Mouse (Mus musculus): Measurements from ENCODE around the gene Psme4. TPM values are rescaled to one million over a fixed set of nuclear protein-coding genes. Genes with fewer than 3 reads are reported as not detected.

Gene Psme4
- polyA plus RNA-seq, 1 experiment from 2014 or later, result 34.2 TPM

- H3K36me3 ChIP-seq (ENCODE audit: control insufficient read depth, insufficient read depth, low read length), result no peaks in the 10 kb centered on the region
- DNase-seq (ENCODE audit: low spot score) (no peak), ATAC-seq (ENCODE audit: insufficient read depth, low FRiP score, low TSS enrichment) (no peak)
- no peaks in the 10 kb centered on the region for H3K4me1 ChIP-seq (ENCODE audit: control insufficient read depth, insufficient read depth, low read length)
- WGBS, result 93% methylated on average over 1 of the region's 1 CpGs
- H3K9me3 ChIP-seq (ENCODE audit: control insufficient read depth, low read length), result no peaks in the 10 kb centered on the region
- no peak overlapping the region for H3K4me3 ChIP-seq (ENCODE audit: low read depth, low read length)
- no peak overlapping the region for H3K27ac ChIP-seq (ENCODE audit: low read depth, low read length)
- no peaks in the 10 kb centered on the region for H3K27me3 ChIP-seq (ENCODE audit: control insufficient read depth, insufficient read depth, low read length)
- no peak overlapping the region for H3K4me2 ChIP-seq (ENCODE audit: low read depth)
- no peak overlapping the region for H3K9ac ChIP-seq (ENCODE audit: low read length)
These were observed 124.7 kb downstream of the Psme4 start for GRCm38 (mm10) chr11:30896201-30896600.

- H3K27ac ChIP-seq (ENCODE audit: low read depth, low read length), result no peak overlapping the region
- H3K9ac ChIP-seq (ENCODE audit: low read length), result no peak overlapping the region
- no peaks in the 10 kb centered on the region for H3K27me3 ChIP-seq (ENCODE audit: control insufficient read depth, insufficient read depth, low read length)
- H3K4me2 ChIP-seq (ENCODE audit: low read depth), result no peak overlapping the region
- no peaks in the 10 kb centered on the region for H3K36me3 ChIP-seq (ENCODE audit: control insufficient read depth, insufficient read depth, low read length)
- H3K9me3 ChIP-seq (ENCODE audit: control insufficient read depth, low read length), result no peaks in the 10 kb centered on the region
- no peak for ATAC-seq (ENCODE audit: insufficient read depth, low FRiP score, low TSS enrichment)
- no peak for DNase-seq (ENCODE audit: low spot score)
- H3K4me3 ChIP-seq (ENCODE audit: low read depth, low read length), result no peak overlapping the region
- H3K4me1 ChIP-seq (ENCODE audit: control insufficient read depth, insufficient read depth, low read length), result no peaks in the 10 kb centered on the region
These were observed 127.8 kb downstream of the Psme4 start for GRCm38 (mm10) chr11:30899312-30899711.

DNA sequence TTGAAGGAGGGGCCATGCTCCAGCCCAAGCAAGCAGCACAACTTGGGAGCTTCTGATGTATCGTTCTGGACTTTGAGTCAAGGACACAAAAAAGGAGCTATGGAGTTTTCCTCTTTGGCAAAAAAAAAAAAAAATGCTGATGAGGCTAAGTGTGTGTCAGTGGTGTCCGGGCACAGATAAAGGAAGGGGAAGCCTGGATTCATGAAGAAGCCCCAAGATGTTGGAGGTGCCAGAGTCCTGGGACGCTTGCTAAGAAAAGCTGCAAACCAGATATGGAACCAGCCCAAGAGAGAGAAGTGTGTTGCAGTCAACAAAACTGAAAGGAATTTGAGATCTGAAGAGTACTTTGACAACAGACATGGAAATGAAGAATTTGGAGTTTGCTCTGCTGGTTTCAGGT is 140.8 kb downstream of the Psme4 start:
- Histone ChIP-seq H3K36me3 (ENCODE audit: control insufficient read depth, insufficient read depth, low read length) (no peaks in the 10 kb centered on the region), H3K4me2 (ENCODE audit: low read depth) (no peak overlapping the region), H3K9ac (ENCODE audit: low read length) (no peak overlapping the region), H3K27ac (ENCODE audit: low read depth, low read length) (no peak overlapping the region), H3K4me1 (ENCODE audit: control insufficient read depth, insufficient read depth, low read length) (no peaks in the 10 kb centered on the region), H3K27me3 (ENCODE audit: control insufficient read depth, insufficient read depth, low read length) (no peaks in the 10 kb centered on the region), H3K9me3 (ENCODE audit: control insufficient read depth, low read length) (no peaks in the 10 kb centered on the region), H3K4me3 (ENCODE audit: low read depth, low read length) (no peak overlapping the region)
- DNase-seq (ENCODE audit: low spot score) (no peak), ATAC-seq (ENCODE audit: insufficient read depth, low FRiP score, low TSS enrichment) (no peak)
- WGBS, result 88% methylated on average over 3 of the region's 3 CpGs

DNA sequence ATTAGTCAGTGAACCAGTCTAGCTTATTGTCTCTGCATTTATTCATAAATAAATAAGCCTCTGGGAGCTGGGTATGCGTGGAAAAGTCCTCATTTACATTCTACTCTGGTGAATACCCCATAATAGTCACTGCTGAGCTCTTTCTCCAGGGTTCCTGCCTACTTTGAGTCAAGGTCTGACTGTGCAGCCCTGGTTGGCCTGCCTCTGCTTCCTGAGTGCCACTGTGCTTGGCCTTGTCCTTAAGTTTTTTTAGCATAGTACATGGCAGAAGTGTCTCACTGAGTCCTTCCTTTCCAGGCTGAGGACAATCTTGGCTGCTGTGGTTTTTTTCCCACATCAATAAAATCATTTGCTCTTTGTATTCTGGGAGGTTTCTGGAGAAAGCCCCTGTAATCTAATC is 149.1 kb downstream of the Psme4 start:
- H3K36me3 ChIP-seq (ENCODE audit: control insufficient read depth, insufficient read depth, low read length), result no peaks in the 10 kb centered on the region
- WGBS, result 83% methylated on average over 1 of the region's 1 CpGs
- no peak overlapping the region for H3K4me3 ChIP-seq (ENCODE audit: low read depth, low read length)
- no peak overlapping the region for H3K27ac ChIP-seq (ENCODE audit: low read depth, low read length)
- no peak overlapping the region for H3K9ac ChIP-seq (ENCODE audit: low read length)
- H3K9me3 ChIP-seq (ENCODE audit: control insufficient read depth, low read length), result no peaks in the 10 kb centered on the region
- DNase-seq (ENCODE audit: low spot score) (no peak), ATAC-seq (ENCODE audit: insufficient read depth, low FRiP score, low TSS enrichment) (no peak)
- no peaks in the 10 kb centered on the region for H3K27me3 ChIP-seq (ENCODE audit: control insufficient read depth, insufficient read depth, low read length)
- H3K4me2 ChIP-seq (ENCODE audit: low read depth), result no peak overlapping the region
- no peaks in the 10 kb centered on the region for H3K4me1 ChIP-seq (ENCODE audit: control insufficient read depth, insufficient read depth, low read length)

DNA sequence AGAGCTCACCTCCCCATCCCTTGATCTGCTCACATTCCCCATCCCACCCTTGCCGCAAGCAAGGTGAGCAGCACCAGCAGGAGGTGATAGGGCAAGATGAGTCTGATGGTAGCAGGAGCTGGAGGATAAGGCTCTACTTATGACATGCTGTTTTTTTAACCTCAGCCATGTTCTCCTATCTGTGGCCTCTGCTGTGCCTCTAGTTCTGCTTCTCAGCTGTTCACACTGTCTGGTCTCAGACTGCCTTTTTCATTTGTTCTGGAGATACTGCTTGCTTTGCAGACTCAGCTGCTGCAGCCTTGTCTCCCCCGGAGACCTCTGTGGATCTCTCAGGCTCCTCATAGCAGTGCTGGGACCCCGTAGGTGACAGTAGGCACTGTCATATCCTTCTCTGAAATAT is 151.8 kb downstream of the Psme4 start:
- no peak overlapping the region for H3K9ac ChIP-seq (ENCODE audit: low read length)
- H3K27ac ChIP-seq (ENCODE audit: low read depth, low read length), result no peak overlapping the region
- H3K36me3 ChIP-seq (ENCODE audit: control insufficient read depth, insufficient read depth, low read length), result no peaks in the 10 kb centered on the region
- no peaks in the 10 kb centered on the region for H3K9me3 ChIP-seq (ENCODE audit: control insufficient read depth, low read length)
- ATAC-seq (ENCODE audit: insufficient read depth, low FRiP score, low TSS enrichment) (no peak), DNase-seq (ENCODE audit: low spot score) (no peak)
- WGBS, result 97% methylated on average over 3 of the region's 3 CpGs
- H3K27me3 ChIP-seq (ENCODE audit: control insufficient read depth, insufficient read depth, low read length), result no peaks in the 10 kb centered on the region
- no peaks in the 10 kb centered on the region for H3K4me1 ChIP-seq (ENCODE audit: control insufficient read depth, insufficient read depth, low read length)
- H3K4me3 ChIP-seq (ENCODE audit: low read depth, low read length), result no peak overlapping the region
- H3K4me2 ChIP-seq (ENCODE audit: low read depth), result no peak overlapping the region

- DNase-seq (ENCODE audit: low spot score) (no peak), ATAC-seq (ENCODE audit: insufficient read depth, low FRiP score, low TSS enrichment) (no peak)
- Histone ChIP-seq H3K9ac (ENCODE audit: low read length) (no peak overlapping the region), H3K27me3 (ENCODE audit: control insufficient read depth, insufficient read depth, low read length) (no peaks in the 10 kb centered on the region), H3K9me3 (ENCODE audit: control insufficient read depth, low read length) (no peaks in the 10 kb centered on the region), H3K27ac (ENCODE audit: low read depth, low read length) (no peak overlapping the region), H3K36me3 (ENCODE audit: control insufficient read depth, insufficient read depth, low read length) (no peaks in the 10 kb centered on the region), H3K4me3 (ENCODE audit: low read depth, low read length) (no peak overlapping the region), H3K4me1 (ENCODE audit: control insufficient read depth, insufficient read depth, low read length) (no peaks in the 10 kb centered on the region), H3K4me2 (ENCODE audit: low read depth) (no peak overlapping the region)
These were observed 156.6 kb downstream of the Psme4 start for GRCm38 (mm10) chr11:30928079-30928478.

- Histone ChIP-seq H3K27me3 (ENCODE audit: control insufficient read depth, insufficient read depth, low read length) (no peaks in the 10 kb centered on the region), H3K9ac (ENCODE audit: low read length) (no peak overlapping the region), H3K4me1 (ENCODE audit: control insufficient read depth, insufficient read depth, low read length) (no peaks in the 10 kb centered on the region), H3K27ac (ENCODE audit: low read depth, low read length) (no peak overlapping the region), H3K4me3 (ENCODE audit: low read depth, low read length) (no peak overlapping the region), H3K4me2 (ENCODE audit: low read depth) (no peak overlapping the region), H3K36me3 (ENCODE audit: control insufficient read depth, insufficient read depth, low read length) (no peaks in the 10 kb centered on the region), H3K9me3 (ENCODE audit: control insufficient read depth, low read length) (no peaks in the 10 kb centered on the region)
- no peak for ATAC-seq (ENCODE audit: insufficient read depth, low FRiP score, low TSS enrichment)
- WGBS, result 100% methylated on average over 1 of the region's 1 CpGs
- DNase-seq (ENCODE audit: low spot score), result no peak
These were observed 157.0 kb downstream of the Psme4 start for GRCm38 (mm10) chr11:30928498-30928897.

Other genes with a start within 250 kb of the Psme4 start
- 15.8 and 16.5 TPM in 2 replicates for gene Acyp2, start 122.1 kb upstream of the Psme4 start, polyA plus RNA-seq (2014; fragmentation: Nextera tagmentation; extraction: Ambion mirVana)
- 0.78 and 0.89 TPM in 2 replicates for gene Gpr75, start 113.6 kb downstream of the Psme4 start, polyA plus RNA-seq (2014; fragmentation: Nextera tagmentation; extraction: Ambion mirVana)
- gene Asb3, start 113.7 kb downstream of the Psme4 start, polyA plus RNA-seq (2014; fragmentation: Nextera tagmentation; extraction: Ambion mirVana), result 28.1 and 31.4 TPM in 2 replicates
- gene Erlec1, start 182.6 kb downstream of the Psme4 start, polyA plus RNA-seq (2014; fragmentation: Nextera tagmentation; extraction: Ambion mirVana), result 10.4 and 10.7 TPM in 2 replicates
- 13.4 and 15.3 TPM in 2 replicates for gene Chac2, start 214.6 kb downstream of the Psme4 start, polyA plus RNA-seq (2014; fragmentation: Nextera tagmentation; extraction: Ambion mirVana)

Measured in neural tube, embryonic 11.5 days (tissue).